Mouse (Mus musculus): Measurements from ENCODE around the gene Ugp2. TPM values are rescaled to one million over a fixed set of nuclear protein-coding genes. Genes with fewer than 3 reads are reported as not detected.
"Not testable (repeated sequence)": the region's sequence is repeated elsewhere in the genome, so short reads cannot be mapped to it uniquely, and the experiment has no call there.

Ugp2 gene
- total and polyA plus RNA-seq, 2 experiments from 2014 or later, result 37.4 to 66.8 TPM

DNA sequence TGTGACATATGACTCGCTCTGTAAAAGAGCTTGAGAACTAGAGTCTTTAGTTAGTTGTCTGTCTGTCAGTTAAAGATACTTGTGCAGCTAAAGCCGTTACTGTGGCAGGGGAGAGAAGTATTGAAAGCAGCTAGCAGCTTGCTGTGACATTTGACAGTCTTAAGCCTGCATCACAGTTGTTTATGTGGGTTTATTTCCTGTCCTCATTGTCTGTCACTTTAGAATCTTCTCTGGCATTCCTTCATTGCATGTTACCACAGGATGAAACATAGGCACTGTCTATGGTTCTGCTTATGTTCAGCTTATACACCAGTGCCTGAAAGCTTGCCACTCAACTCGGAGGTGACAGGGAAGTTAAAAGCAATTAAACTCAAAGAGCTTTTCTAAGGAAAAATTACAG is 67.4 kb downstream of the Ugp2 start:
- DNase-seq (ENCODE audit: low spot score), result no peak
- 70% methylated on average over 3 of the region's 3 CpGs for WGBS

GRCm38 (mm10) chr11:21295486-21295885 is 75.5 kb downstream of the Ugp2 start:
- Histone ChIP-seq H3K27ac (no peak overlapping the region), H3K4me1 (ENCODE audit: insufficient read depth, low read length) (no peaks in the 10 kb centered on the region), H3K4me3 (ENCODE audit: low read length) (no peak overlapping the region), H3K9ac (replicated peaks; ENCODE audit: low read length) (no peak overlapping the region), H3K4me2 (ENCODE audit: low read depth, low read length) (no peak overlapping the region), H3K27me3 (ENCODE audit: insufficient read depth, low read length) (no peaks in the 10 kb centered on the region), H3K36me3 (ENCODE audit: insufficient read depth, low read length) (peaks cover 3% of the 10 kb centered on the region; the same call in 1 of the 2 replicates), H3K9me3 (ENCODE audit: low read length) (no peaks in the 10 kb centered on the region)
- DNase-seq (ENCODE audit: low spot score) (no peak), ATAC-seq (no peak)
- TF ChIP-seq CTCF (IDR thresholded peaks at IDR 0.05; ENCODE audit: low read depth), result no peak
- 82% methylated on average over 5 of the region's 5 CpGs for WGBS

More for the DNA sequence above, 67.4 kb downstream of the Ugp2 start:
- Histone ChIP-seq H3K27ac (no peak overlapping the region), H3K9me3 (ENCODE audit: low read length) (no peaks in the 10 kb centered on the region), H3K4me3 (ENCODE audit: low read length) (no peak overlapping the region), H3K36me3 (ENCODE audit: insufficient read depth, low read length) (peaks cover 9% of the 10 kb centered on the region; the same call in 1 of the 2 replicates), H3K4me2 (ENCODE audit: low read depth, low read length) (no peak overlapping the region), H3K27me3 (ENCODE audit: insufficient read depth, low read length) (no peaks in the 10 kb centered on the region), H3K4me1 (ENCODE audit: insufficient read depth, low read length) (no peaks in the 10 kb centered on the region), H3K9ac (replicated peaks; ENCODE audit: low read length) (no peak overlapping the region)
- no peak for ATAC-seq
- TF ChIP-seq CTCF (IDR thresholded peaks at IDR 0.05; ENCODE audit: low read depth), result no peak

DNA sequence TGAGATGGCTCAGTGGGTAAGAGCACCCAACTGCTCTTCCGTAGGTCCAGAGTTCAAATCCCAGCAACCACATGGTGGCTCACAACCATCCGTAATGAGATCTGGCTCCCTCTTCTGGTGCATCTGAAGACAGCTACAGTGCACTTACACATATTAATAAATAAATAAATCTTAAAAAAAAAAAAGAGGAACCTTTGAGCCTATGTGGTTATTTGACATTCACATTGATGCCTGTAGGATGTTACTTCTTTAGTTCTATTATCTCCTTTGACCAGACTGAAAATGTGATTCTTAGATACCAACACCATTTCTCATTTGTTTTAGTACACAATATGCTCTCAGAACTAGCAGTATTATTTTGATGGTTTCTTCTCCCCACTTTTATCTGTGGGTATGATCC is 82.8 kb downstream of the Ugp2 start:
- H3K4me1 ChIP-seq (ENCODE audit: insufficient read depth, low read length); H3K4me2 ChIP-seq (ENCODE audit: low read depth, low read length); ATAC-seq; H3K27me3 ChIP-seq (ENCODE audit: insufficient read depth, low read length); DNase-seq (ENCODE audit: low spot score); H3K9ac ChIP-seq (replicated peaks; ENCODE audit: low read length); H3K9me3 ChIP-seq (ENCODE audit: low read length); H3K36me3 ChIP-seq (ENCODE audit: insufficient read depth, low read length); H3K4me3 ChIP-seq (ENCODE audit: low read length); H3K27ac ChIP-seq: not testable (repeated sequence)
- WGBS, result 98% methylated on average over 2 of the region's 2 CpGs

GRCm38 (mm10) chr11:21286391-21286790 is 84.6 kb downstream of the Ugp2 start:
- Histone ChIP-seq H3K27me3 (ENCODE audit: insufficient read depth, low read length) (no peaks in the 10 kb centered on the region), H3K27ac (no peak overlapping the region), H3K36me3 (ENCODE audit: insufficient read depth, low read length) (no peaks in the 10 kb centered on the region), H3K4me3 (ENCODE audit: low read length) (no peak overlapping the region), H3K4me2 (ENCODE audit: low read depth, low read length) (no peak overlapping the region), H3K9me3 (ENCODE audit: low read length) (no peaks in the 10 kb centered on the region), H3K4me1 (ENCODE audit: insufficient read depth, low read length) (no peaks in the 10 kb centered on the region), H3K9ac (replicated peaks; ENCODE audit: low read length) (no peak overlapping the region)
- WGBS, result 75% methylated on average over 3 of the region's 3 CpGs
- no peak for TF ChIP-seq CTCF (IDR thresholded peaks at IDR 0.05; ENCODE audit: low read depth)
- DNase-seq (ENCODE audit: low spot score) (no peak), ATAC-seq (no peak)

DNA sequence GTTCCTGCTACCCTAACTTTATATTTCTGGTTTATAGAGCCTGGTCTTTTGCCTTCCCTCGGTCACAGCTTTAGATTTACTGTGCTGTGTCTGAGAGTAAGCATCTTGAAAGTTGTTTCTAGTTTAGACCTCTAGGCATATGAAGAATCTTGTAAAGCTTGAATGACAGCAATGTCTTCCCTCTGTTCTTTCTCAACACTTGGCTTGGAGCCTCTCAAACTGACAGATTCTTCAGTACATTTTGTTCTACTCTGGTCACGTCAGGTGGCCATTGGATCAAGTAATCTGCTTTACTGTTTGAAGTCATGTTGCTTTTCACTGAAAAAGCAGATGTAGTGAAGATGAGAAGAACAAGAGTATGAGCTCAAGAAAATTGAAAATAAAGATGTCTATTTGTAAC is 94.8 kb downstream of the Ugp2 start:
- H3K4me2 ChIP-seq (ENCODE audit: low read depth, low read length), result no peak overlapping the region
- DNase-seq (ENCODE audit: low spot score) (no peak), ATAC-seq (no peak)
- 92% methylated on average over 2 of the region's 2 CpGs for WGBS
- no peaks in the 10 kb centered on the region; the same call in 1 of the 2 replicates for H3K36me3 ChIP-seq (ENCODE audit: insufficient read depth, low read length)
- TF ChIP-seq CTCF (IDR thresholded peaks at IDR 0.05; ENCODE audit: low read depth), result no peak
- no peaks in the 10 kb centered on the region for H3K9me3 ChIP-seq (ENCODE audit: low read length)
- no peak overlapping the region for H3K4me3 ChIP-seq (ENCODE audit: low read length)
- no peak overlapping the region for H3K27ac ChIP-seq
- no peaks in the 10 kb centered on the region for H3K4me1 ChIP-seq (ENCODE audit: insufficient read depth, low read length)
- H3K27me3 ChIP-seq (ENCODE audit: insufficient read depth, low read length), result no peaks in the 10 kb centered on the region
- no peak overlapping the region for H3K9ac ChIP-seq (replicated peaks; ENCODE audit: low read length)

MicroRNA genes within 50 kb of the gene (microRNA counts, 519-probe panel; counts per million panel counts)
- microRNA mmu-miR-1933-3p (not detected), microRNA mmu-miR-1933-5p (1,711 counts per million, percentile 21 among the panel's probes with 10 or more counts)

Small RNAs within 50 kb of the gene (microRNA-seq; reads per million reads assigned to microRNA genes)
- gene Mir1933, result 0 to 0.18 reads per million in 2 experiments

Other genes with a start within 250 kb of the Ugp2 start
- gene Vps54, start 131.9 kb downstream of the Ugp2 start, total RNA-seq (2014; rRNA removed), result 16.9 and 23.8 TPM in 2 replicates
- gene Vps54, start 131.9 kb downstream of the Ugp2 start, polyA plus RNA-seq (2015; fragmentation: Nextera tagmentation; extraction: Ambion mirVana), result 5.7 and 6.6 TPM in 2 replicates
- gene Wdpcp, start 201.0 kb upstream of the Ugp2 start, total RNA-seq (2014; rRNA removed), result 17.0 and 20.2 TPM in 2 replicates
- gene Wdpcp, start 201.0 kb upstream of the Ugp2 start, polyA plus RNA-seq (2015; fragmentation: Nextera tagmentation; extraction: Ambion mirVana), result 8.4 and 9.9 TPM in 2 replicates
- 232 and 269 TPM in 2 replicates for gene Mdh1, start 201.2 kb upstream of the Ugp2 start, total RNA-seq (2014; rRNA removed)
- gene Mdh1, start 201.2 kb upstream of the Ugp2 start, polyA plus RNA-seq (2015; fragmentation: Nextera tagmentation; extraction: Ambion mirVana), result 752 and 763 TPM in 2 replicates

Measured in hindbrain, postnatal 0 days (tissue).